Mouse (Mus musculus) spleen, postnatal 36 days (tissue): ENCODE measurements around the gene Slco4c1.

Experiments
- DNase-seq, 2 experiments: peaks; one replicate each; pipeline ENCODE4 v3.0.0; 2022; ENCODE audit warnings: low spot score in 2 of 2, mixed read lengths in 1 of 2

Slco4c1 gene

DNA sequence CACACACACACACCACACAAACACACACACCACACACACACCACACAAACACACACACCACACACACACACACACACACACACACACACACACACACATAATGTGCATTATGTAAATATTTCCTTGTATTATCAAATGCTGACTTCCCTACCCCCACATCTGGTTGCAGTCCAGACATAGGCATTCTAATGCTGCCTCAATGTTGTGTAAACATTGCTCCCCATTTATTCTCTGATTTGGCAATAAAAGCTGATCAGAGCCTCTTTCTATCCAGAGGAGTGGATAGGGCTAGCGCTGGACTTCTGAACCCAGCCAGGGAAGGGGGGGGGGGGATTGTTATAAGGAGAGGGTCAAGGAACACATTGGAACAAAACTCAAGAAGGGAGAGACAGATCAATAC, 101.7 kb downstream of the Slco4c1 start:
- no peak for DNase-seq

DNA sequence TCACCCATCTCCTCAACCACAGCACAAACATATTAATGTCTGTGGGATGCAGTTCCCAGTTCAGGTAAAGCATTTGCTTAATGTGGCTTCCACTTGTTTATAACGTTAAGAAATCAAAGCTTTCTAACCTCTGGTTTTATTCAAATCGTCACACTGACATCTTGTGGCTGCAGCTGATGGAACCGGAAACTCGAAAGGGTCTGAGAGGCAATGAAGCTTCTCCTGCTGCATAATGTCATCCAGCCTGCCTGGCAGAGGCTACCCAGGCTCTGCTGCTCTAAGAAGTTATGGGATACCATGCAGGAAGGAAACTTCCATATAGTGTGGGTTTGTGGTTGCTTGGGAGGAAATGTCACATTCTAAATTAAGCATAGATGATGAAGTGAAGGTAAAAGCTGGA, 103.7 kb downstream of the Slco4c1 start:
- no peak for DNase-seq

DNA sequence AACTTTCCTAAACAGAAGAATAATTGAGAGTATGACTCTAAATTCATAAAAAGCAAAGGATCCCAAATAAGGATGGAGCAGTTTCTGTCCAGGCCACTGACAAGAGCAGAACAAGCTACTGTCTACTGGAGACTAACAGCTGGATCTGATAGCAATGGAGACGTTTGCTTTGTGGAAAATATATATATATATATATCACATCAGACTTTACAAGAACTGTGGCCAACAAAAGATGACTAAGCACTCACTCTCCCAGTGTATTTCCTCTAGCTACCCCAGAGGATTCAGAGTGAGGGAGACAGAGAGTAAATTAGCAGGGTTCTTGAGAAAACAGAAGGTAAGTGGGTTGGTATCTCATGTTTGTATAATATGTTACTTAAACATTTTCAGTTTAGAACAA, 105.4 kb downstream of the Slco4c1 start:
- no peak for DNase-seq
